In genomic region chr6:38845876-38846275, GRCm38 (mm10) we compare ENCODE assay signal across 17 mouse cellular contexts. TPM values are rescaled to one million over a fixed set of nuclear protein-coding genes. Genes with fewer than 3 reads are reported as not detected.
DNase-seq lines count a peak whose midpoint lies in the region; ATAC-seq and TF ChIP-seq lines count a peak whose summit lies in the region.
"Had no signal": no experiment of that assay in that cellular context is flagged by ENCODE, and none has a peak within 500 bp of the region (broad histone marks: within the 10 kb centered on the region; RNA-seq: fewer than 3 reads in every experiment).

No protein-coding gene starts in this region.

- intact Hi-C loops in gastrocnemius, adult 2 months (cut with DNase I) = no loop called here
- intact Hi-C loops in gastrocnemius, postnatal 14 days (cut with DNase I; ENCODE audit: low total_unique reads) = no loop called here
- intact Hi-C loops in left cerebral cortex, postnatal 4 days (cut with DNase I) = no loop called here
- intact Hi-C loops in left cerebral cortex, postnatal 36 days (cut with DNase I) = no loop called here

- DNase-seq in gastrocnemius, adult 2 months = no peak
- no peak for DNase-seq in gastrocnemius, postnatal 14 days
- peak; percentile 48 for DNase-seq in left cerebral cortex, postnatal 4 days
- DNase-seq in left cerebral cortex, postnatal 36 days (ENCODE audit: low spot score in 2 of 2) = no peak
- DNase-seq in cerebellum, postnatal 36 days = peak; percentile 55 to 61
- no peak for DNase-seq in kidney, postnatal 36 days
- DNase-seq: adrenal gland, postnatal 10 days; thymus, adult 2 months had no signal

- peaks cover 38% of the 10 kb centered on the region for H3K4me1 ChIP-seq in brown adipose tissue, adult 24 weeks (ENCODE audit: control insufficient read depth, insufficient read depth, insufficient read length, low read length)
- H3K4me1 ChIP-seq in kidney, embryonic 15.5 days = peaks cover 48% of the 10 kb centered on the region

- H3K27ac ChIP-seq in gastrocnemius, adult 2 months = 0 out of 2 replicates have a peak overlapping the region, but pooled peaks have one; percentile 6
- H3K27ac ChIP-seq in brown adipose tissue, adult 24 weeks (replicated peaks; ENCODE audit: low read depth, low read length) = 0 out of 2 replicates have a peak overlapping the region, but pooled peaks have one; percentile 16
- no peak overlapping the region for H3K27ac ChIP-seq in kidney, embryonic 15.5 days
- H3K27ac ChIP-seq: embryonic facial prominence, embryonic 12.5 days; kidney, postnatal 0 days; lung, embryonic 15.5 days had no signal

- H3K36me3 ChIP-seq in kidney, embryonic 15.5 days = no peaks in the 10 kb centered on the region
- H3K36me3 ChIP-seq: embryonic facial prominence, embryonic 12.5 days; heart, embryonic 12.5 days; lung, embryonic 15.5 days had no signal

- ATAC-seq in kidney, embryonic 15.5 days (replicated peaks; ENCODE audit: low FRiP score) = no peak; the same call in 1 of the 2 replicates
- ATAC-seq: hindbrain, postnatal 0 days had no signal

- H3K4me3 ChIP-seq in gastrocnemius, adult 2 months = no peak overlapping the region
- H3K4me3 ChIP-seq in brown adipose tissue, adult 24 weeks (ENCODE audit: insufficient read depth, low read depth, low read length) = no peak overlapping the region
- H3K4me3 ChIP-seq in kidney, embryonic 15.5 days (replicated peaks) = no peak overlapping the region
- H3K4me3 ChIP-seq: embryonic facial prominence, embryonic 12.5 days; heart, embryonic 12.5 days; lung, embryonic 15.5 days; megakaryocyte, embryonic 14.5 days had no signal

- H3K27me3 ChIP-seq in kidney, embryonic 15.5 days = no peaks in the 10 kb centered on the region
- H3K27me3 ChIP-seq: embryonic facial prominence, embryonic 12.5 days; heart, embryonic 12.5 days; lung, embryonic 15.5 days; megakaryocyte, embryonic 14.5 days had no signal

- no peak overlapping the region for H3K4me2 ChIP-seq in kidney, embryonic 15.5 days
- H3K4me2 ChIP-seq: embryonic facial prominence, embryonic 12.5 days; heart, embryonic 12.5 days; lung, embryonic 15.5 days had no signal

- H3K9me3 ChIP-seq in kidney, embryonic 15.5 days (replicated peaks) = no peaks in the 10 kb centered on the region
- H3K9me3 ChIP-seq: embryonic facial prominence, embryonic 12.5 days; G1E; lung, embryonic 15.5 days; megakaryocyte, embryonic 14.5 days had no signal

- WGBS in kidney, embryonic 15.5 days = 69% methylated on average over 5 of the region's 5 CpGs

- no peak overlapping the region for H3K9ac ChIP-seq in kidney, embryonic 15.5 days
- H3K9ac ChIP-seq: embryonic facial prominence, embryonic 12.5 days; heart, embryonic 12.5 days; lung, embryonic 15.5 days had no signal

- TF ChIP-seq CTCF in gastrocnemius, adult 2 months (IDR thresholded peaks at IDR 0.05) = no peak

RNA-seq across cellular contexts. Expression of gene Tbxas1, which starts 29.3 kb away (rescaled TPM):
- under 1 TPM; 0.64 to 0.79 TPM for total RNA-seq in gastrocnemius, adult 2 months (2021)
- total RNA-seq in gastrocnemius, postnatal 14 days (2021) = 1 to 10 TPM in 1 of 2 experiments, under 1 TPM in 1; 0.75 to 1.4 TPM
- 1 to 10 TPM; 1.3 to 1.4 TPM for total RNA-seq in left cerebral cortex, postnatal 4 days (2021)
- total RNA-seq in left cerebral cortex, postnatal 36 days (2021) = 1 to 10 TPM; 2.3 TPM
- 1.4 and 1.8 TPM in 2 replicates for polyA plus RNA-seq in brown adipose tissue, adult 24 weeks (2012; ENCODE audit: insufficient read depth, insufficient read length, missing spikeins)
- 5.3 and 6.4 TPM in 2 replicates for polyA plus RNA-seq in kidney, embryonic 15.5 days (2015; fragmentation: Nextera tagmentation; extraction: Ambion mirVana)

RNA-seq across cellular contexts. Expression of gene Hipk2, which starts 30.1 kb away (rescaled TPM):
- total RNA-seq in gastrocnemius, adult 2 months (2021) = 100 to 1,000 TPM in 1 of 2 experiments, 10 to 100 TPM in 1; 56.2 to 120 TPM
- 10 to 100 TPM; 45.8 to 49.0 TPM for total RNA-seq in gastrocnemius, postnatal 14 days (2021)
- total RNA-seq in left cerebral cortex, postnatal 4 days (2021) = 10 to 100 TPM; 54.6 to 55.5 TPM
- 10 to 100 TPM; 52.4 to 60.9 TPM for total RNA-seq in left cerebral cortex, postnatal 36 days (2021)
- 23.7 and 63.9 TPM in 2 replicates for polyA plus RNA-seq in brown adipose tissue, adult 24 weeks (2012; ENCODE audit: insufficient read depth, insufficient read length, missing spikeins)
- 28.6 and 30.8 TPM in 2 replicates for polyA plus RNA-seq in kidney, embryonic 15.5 days (2015; fragmentation: Nextera tagmentation; extraction: Ambion mirVana)

Comparison
In these comparisons a context has a peak if more than half of its experiments do, and no peak if none do; other contexts are left out.
1. DNase-seq: peak in left cerebral cortex, postnatal 4 days (single experiment) and cerebellum, postnatal 36 days (2 of 2); none in gastrocnemius, adult 2 months (single experiment), gastrocnemius, postnatal 14 days (single experiment), left cerebral cortex, postnatal 36 days (0 of 2) and kidney, postnatal 36 days (0 of 2).